Mouse (Mus musculus) hindbrain, embryonic 16.5 days (tissue): Measurements from ENCODE around the gene Hist1h4i. TPM values are rescaled to one million over a fixed set of nuclear protein-coding genes. Genes with fewer than 3 reads are reported as not detected.

Experiments used
- ATAC-seq: fragments of 200-750 bp; cut with Nextera tagmentation; 2 replicates; pipeline ENCODE4 v1.8.0; 2017; ENCODE audit warnings: moderate TSS enrichment, moderate library complexity
- H3K27ac ChIP-seq: fragments of 300-500 bp; sonication (generic); 2 replicates; pipeline ENCODE4 v1.5.1; 2014; ENCODE audit warnings: low read depth, mild to moderate bottlenecking, control low read depth, low read length, moderate library complexity
- H3K27me3 ChIP-seq: fragments of 300-500 bp; sonication (generic); replicated peaks from 2 replicates; pipeline ENCODE4 v1.6.1; 2014; ENCODE audit warnings: low read length; ENCODE audit not compliant: control insufficient read depth, insufficient read depth
- H3K36me3 ChIP-seq: fragments of 300-500 bp; sonication (generic); 2 replicates; pipeline ENCODE4 v1.6.1; 2014; ENCODE audit warnings: mild to moderate bottlenecking, low read length, moderate library complexity, mixed read lengths; ENCODE audit not compliant: control insufficient read depth, insufficient read depth
- H3K4me1 ChIP-seq: fragments of 300-500 bp; sonication (generic); 2 replicates; pipeline ENCODE4 v1.6.1; 2014; ENCODE audit warnings: low read depth, low read length; ENCODE audit not compliant: control insufficient read depth, insufficient read depth
- H3K4me2 ChIP-seq: fragments of 300-500 bp; sonication (generic); 2 replicates; pipeline ENCODE4 v1.6.1; 2014; ENCODE audit warnings: mild to moderate bottlenecking, low read length, control low read depth, moderate library complexity
- H3K4me3 ChIP-seq: fragments of 300-500 bp; sonication (generic); 2 replicates; pipeline ENCODE4 v1.5.1; 2014; ENCODE audit warnings: mild to moderate bottlenecking, low read length, control low read depth, moderate library complexity
- H3K9ac ChIP-seq: fragments of 300-500 bp; sonication (generic); 2 replicates; pipeline ENCODE4 v1.6.1; 2014; ENCODE audit warnings: low read depth, mild to moderate bottlenecking, control low read depth, low read length, moderate library complexity
- H3K9me3 ChIP-seq: fragments of 300-500 bp; sonication (generic); 2 replicates; pipeline ENCODE4 v1.6.1; 2014; ENCODE audit warnings: mild to moderate bottlenecking, low read length, moderate library complexity; ENCODE audit not compliant: control insufficient read depth
- WGBS: fragments of 180-500 bp; shearing (Covaris S2); extraction: QIAGEN DNeasy Blood & Tissue Kit; methylation state at CpG from one replicate; pipeline ENCODE4 v1.1.7; 2014; 5-methylcytosine and 5-hydroxymethylcytosine counted together
- microRNA-seq: library from miRNA; unstranded; fragments of <30 nt; microRNA quantifications from one replicate; pipeline ENCODE4, GENCODE M21; 2017
- polyA plus RNA-seq: library from polyadenylated mRNA; unstranded; fragments of >200 nt; fragmentation: Nextera tagmentation; extraction: Ambion mirVana; gene quantifications from 2 replicates; pipeline ENCODE4 v1.2.1, GENCODE M21; 2015

Hist1h4i gene
- polyA plus RNA-seq, 1 experiment from 2014 or later: 6.7 TPM

DNA sequence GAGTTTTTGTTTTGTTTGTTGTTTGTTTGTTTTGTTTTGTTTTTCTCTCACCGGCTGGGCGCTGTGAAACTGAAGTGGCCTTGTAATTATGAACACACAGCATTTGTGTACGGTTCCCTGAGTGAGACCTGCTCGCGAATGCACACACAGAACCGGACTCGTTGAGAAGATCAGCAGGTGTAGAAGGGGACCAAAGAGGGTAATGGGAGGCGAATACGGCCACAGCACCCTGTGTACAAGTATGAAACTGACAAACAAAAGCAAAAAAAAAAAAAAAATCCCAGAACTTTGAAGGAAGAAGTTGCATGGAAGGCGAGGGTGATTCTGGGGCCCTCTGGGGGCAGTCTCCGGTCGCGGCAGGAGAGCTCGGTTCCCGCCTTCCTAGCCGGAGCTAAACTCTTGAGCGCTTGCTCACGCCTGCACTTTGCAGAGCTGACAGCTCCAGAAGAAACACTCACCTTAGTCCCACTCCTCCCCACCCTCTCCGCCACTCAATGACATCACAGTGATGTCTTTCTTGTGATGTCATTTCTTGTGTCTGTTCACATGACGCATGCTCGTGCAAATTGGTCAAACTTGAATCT, 45.7 kb downstream of the Hist1h4i start:
- Histone ChIP-seq H3K9me3 (peaks cover 10% of the 10 kb centered on the region), H3K4me2 (peak overlapping the region; percentile 48), H3K4me3 (peak overlapping the region; percentile 24), H3K4me1 (no peaks in the 10 kb centered on the region), H3K9ac (no peak overlapping the region), H3K27me3 (peaks cover 54% of the 10 kb centered on the region), H3K36me3 (no peaks in the 10 kb centered on the region), H3K27ac (no peak overlapping the region)
- ATAC-seq: 0 out of 2 replicates have a peak, but pooled peaks have one; percentile 52
- under 1% methylated on average over 21 of the region's 21 CpGs for WGBS

DNA sequence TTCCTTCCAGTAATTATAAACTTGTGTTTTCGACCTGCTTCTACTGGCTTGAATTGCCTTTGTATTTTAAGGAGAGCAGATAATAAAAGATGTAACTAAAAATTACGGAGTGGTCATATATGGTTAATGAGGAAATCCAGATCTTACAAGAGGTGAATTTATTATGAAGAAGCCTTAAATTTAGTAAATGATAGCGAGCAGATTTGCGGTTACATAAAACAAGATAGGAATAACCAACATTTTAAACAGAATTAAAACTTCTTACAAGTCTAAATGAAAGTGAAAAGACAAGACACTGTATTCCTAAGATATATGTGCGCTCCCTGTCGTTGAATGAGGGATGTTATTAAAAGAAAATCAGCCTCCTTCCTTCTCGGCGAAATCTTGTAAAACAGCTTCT, 46.3 kb downstream of the Hist1h4i start:
- H3K36me3 ChIP-seq: no peaks in the 10 kb centered on the region
- WGBS: 4% methylated on average over 8 of the region's 8 CpGs
- peaks cover 10% of the 10 kb centered on the region for H3K9me3 ChIP-seq
- peak overlapping the region; percentile 24 for H3K4me3 ChIP-seq
- H3K9ac ChIP-seq: no peak overlapping the region
- H3K4me2 ChIP-seq: peak overlapping the region; percentile 48
- no peak overlapping the region for H3K27ac ChIP-seq
- H3K27me3 ChIP-seq: peaks cover 49% of the 10 kb centered on the region
- H3K4me1 ChIP-seq: no peaks in the 10 kb centered on the region
- no peak for ATAC-seq

DNA sequence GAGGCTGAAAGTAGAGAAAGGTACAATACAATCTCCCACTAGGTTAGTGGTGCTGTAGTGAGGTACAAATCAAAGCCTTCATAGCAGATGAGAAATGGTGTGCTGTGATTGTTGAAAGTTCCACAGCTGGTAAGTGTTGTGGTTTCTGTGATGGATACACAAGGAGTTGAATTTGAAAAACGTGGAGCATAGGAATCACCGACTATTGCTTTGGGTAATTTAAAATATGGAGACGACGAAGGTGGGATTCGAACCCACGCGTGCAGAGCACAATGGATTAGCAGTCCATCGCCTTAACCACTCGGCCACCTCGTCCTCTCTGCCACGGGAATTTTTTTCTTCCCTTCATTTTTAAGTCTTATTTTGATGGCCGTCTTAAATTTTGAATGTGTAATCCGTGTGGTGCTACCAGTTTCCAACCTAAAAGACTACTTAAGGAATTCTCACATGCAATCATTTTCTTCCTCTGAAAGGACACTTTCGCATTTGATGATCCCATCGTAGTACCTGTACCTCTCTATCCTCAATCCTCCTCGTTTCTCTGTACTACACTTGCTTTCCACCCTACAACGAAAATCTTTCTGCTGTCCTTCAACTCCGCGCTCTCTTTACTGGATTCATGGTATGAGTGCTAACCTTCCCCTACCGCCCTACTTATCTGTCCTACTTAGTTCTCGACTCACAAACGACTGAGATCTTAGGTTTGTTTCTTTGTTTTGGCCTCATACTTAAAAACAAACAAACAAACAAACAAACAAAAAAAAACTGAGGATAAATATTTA, 47.0 kb downstream of the Hist1h4i start:
- Histone ChIP-seq H3K4me2 (no peak overlapping the region), H3K4me1 (no peaks in the 10 kb centered on the region), H3K36me3 (no peaks in the 10 kb centered on the region), H3K4me3 (no peak overlapping the region), H3K9ac (no peak overlapping the region), H3K9me3 (peaks cover 10% of the 10 kb centered on the region), H3K27me3 (peaks cover 42% of the 10 kb centered on the region), H3K27ac (no peak overlapping the region)
- WGBS: 4% methylated on average over 22 of the region's 22 CpGs
- no peak for ATAC-seq

DNA sequence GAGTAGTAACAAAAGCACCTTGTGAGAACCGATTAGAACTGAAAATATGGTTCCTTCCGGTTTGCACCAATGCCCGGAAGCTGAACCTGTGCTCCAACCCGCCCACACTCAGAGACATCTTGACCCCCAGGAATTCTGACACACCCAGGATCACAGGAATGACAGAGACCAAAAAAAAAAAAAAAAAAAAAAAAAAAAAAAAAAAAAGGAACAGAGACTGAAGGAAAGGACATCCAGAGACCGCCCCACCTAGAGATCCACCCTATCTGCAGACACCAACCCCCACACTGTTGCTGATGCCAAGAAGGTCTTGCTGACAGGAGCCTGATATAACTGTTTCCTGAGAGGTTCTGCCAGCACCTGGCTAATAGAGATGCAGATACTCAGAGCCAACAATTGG, 48.6 kb downstream of the Hist1h4i start:
- 86% methylated on average over 5 of the region's 5 CpGs for WGBS
- H3K36me3 ChIP-seq: no peaks in the 10 kb centered on the region
- peaks cover 10% of the 10 kb centered on the region for H3K9me3 ChIP-seq
- H3K4me2 ChIP-seq: no peak overlapping the region
- H3K9ac ChIP-seq: no peak overlapping the region
- H3K27me3 ChIP-seq: peaks cover 27% of the 10 kb centered on the region
- no peaks in the 10 kb centered on the region for H3K4me1 ChIP-seq
- H3K4me3 ChIP-seq: no peak overlapping the region
- no peak overlapping the region for H3K27ac ChIP-seq
- no peak for ATAC-seq

Small RNAs within 50 kb of the gene (microRNA-seq; reads per million reads assigned to microRNA genes)
- not detected for gene Gm26300
- gene Gm44390: not detected
- not detected for gene Gm44486

Other genes with a start within 250 kb of the Hist1h4i start
- 4.0 and 4.4 TPM in 2 replicates for gene Hist1h2bq, start 231.2 kb downstream of the Hist1h4i start, polyA plus RNA-seq
- gene Hist1h2ao, start 230.9 kb downstream of the Hist1h4i start, polyA plus RNA-seq: not detected in 2 replicates
- not detected in 2 replicates for gene Hist1h4m, start 229.6 kb downstream of the Hist1h4i start, polyA plus RNA-seq
- gene Hist1h4n, start 209.2 kb downstream of the Hist1h4i start, polyA plus RNA-seq: 2.9 and 4.2 TPM in 2 replicates
- gene Hist1h2ap, start 207.9 kb downstream of the Hist1h4i start, polyA plus RNA-seq: 530 and 568 TPM in 2 replicates
- 3.8 and 4.2 TPM in 2 replicates for gene Hist1h2br, start 207.6 kb downstream of the Hist1h4i start, polyA plus RNA-seq
- 10.6 and 12.4 TPM in 2 replicates for gene Zfp184, start 96.3 kb downstream of the Hist1h4i start, polyA plus RNA-seq
- gene Pom121l2, start 60.2 kb downstream of the Hist1h4i start, polyA plus RNA-seq: not detected in 2 replicates
- not detected in 2 replicates for gene Prss16, start 31.6 kb downstream of the Hist1h4i start, polyA plus RNA-seq
- not detected in 2 replicates for gene Hist1h2ah, start 5.8 kb downstream of the Hist1h4i start, polyA plus RNA-seq
- 0.70 and 0.87 TPM in 2 replicates for gene Hist1h2bk, start 5.5 kb downstream of the Hist1h4i start, polyA plus RNA-seq
- 3.0 and 5.8 TPM in 2 replicates for gene Hist1h2ag, start 1.6 kb upstream of the Hist1h4i start, polyA plus RNA-seq
- gene Hist1h2bj, start 1.9 kb upstream of the Hist1h4i start, polyA plus RNA-seq: 2.2 and 2.5 TPM in 2 replicates
- gene Vmn1r188, start 43.1 kb upstream of the Hist1h4i start, polyA plus RNA-seq: not detected in 2 replicates
- gene Vmn1r189, start 64.5 kb upstream of the Hist1h4i start, polyA plus RNA-seq: not detected in 2 replicates
- not detected in 2 replicates for gene Vmn1r191, start 142.6 kb upstream of the Hist1h4i start, polyA plus RNA-seq
- not detected in 2 replicates for gene Vmn1r192, start 149.8 kb upstream of the Hist1h4i start, polyA plus RNA-seq
- gene Vmn1r193, start 181.8 kb upstream of the Hist1h4i start, polyA plus RNA-seq: not detected in 2 replicates
- gene Vmn1r194, start 202.9 kb upstream of the Hist1h4i start, polyA plus RNA-seq: not detected in 2 replicates
- gene Vmn1r195, start 229.2 kb upstream of the Hist1h4i start, polyA plus RNA-seq: not detected in 2 replicates
- not detected in 2 replicates for gene Vmn1r196, start 248.6 kb upstream of the Hist1h4i start, polyA plus RNA-seq